Mouse (Mus musculus) urinary bladder, postnatal 36 days (tissue): ENCODE data around the gene Il1rapl2.

ENCODE experiments used
- DNase-seq, 2 experiments: peaks; one replicate each; pipeline ENCODE4 v3.0.0; 2022; ENCODE audit warnings: low spot score in 2 of 2, mixed read lengths in 1 of 2

The Il1rapl2 gene

DNA sequence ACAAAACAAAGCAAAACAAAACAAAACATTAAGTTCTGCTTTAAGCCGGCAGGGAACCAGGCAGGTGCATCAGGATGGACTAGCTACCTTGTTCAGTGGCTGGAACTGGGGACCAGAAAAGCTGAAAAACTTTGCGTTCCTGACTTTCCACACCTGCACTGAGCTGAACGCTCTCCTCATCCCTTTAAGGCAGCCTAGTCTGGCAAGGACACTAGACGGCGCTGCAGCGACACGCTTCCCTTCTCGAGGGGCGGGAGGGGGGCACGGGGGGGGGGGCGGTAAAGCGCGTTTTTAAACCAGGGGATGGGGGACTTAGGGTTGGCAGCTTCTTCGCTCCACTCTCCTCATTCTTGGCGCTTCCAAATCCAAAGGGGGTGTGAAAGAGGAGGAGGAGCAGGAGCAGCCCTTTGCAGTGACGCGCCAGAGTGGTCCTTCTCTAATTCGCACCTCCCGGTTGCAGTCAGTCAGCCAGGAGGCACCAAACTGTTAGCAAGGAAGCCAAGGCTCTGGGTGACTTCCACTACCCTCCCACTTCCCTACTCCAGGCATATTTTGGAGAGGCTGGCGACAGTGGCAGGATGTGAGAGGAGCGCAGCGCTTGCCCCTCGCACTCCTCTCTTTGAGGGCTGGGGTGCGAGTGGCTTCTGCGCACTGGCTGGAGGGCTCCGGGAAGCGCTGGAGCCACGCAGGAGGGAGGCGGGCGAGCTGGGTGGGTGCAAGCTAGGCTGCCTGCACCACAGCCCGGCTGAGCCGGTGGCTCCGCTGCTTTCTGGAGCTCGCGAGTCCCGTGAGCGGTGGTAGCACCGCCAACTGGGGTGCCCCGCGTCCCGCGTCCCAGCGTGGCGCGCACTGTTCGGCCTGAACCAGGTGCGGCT, at the start of gene Il1rapl2:
TSS of gene Il1rapl2 (plus strand) at position 288 of the 875 bp plus-strand sequence.
- no peak for DNase-seq

DNA sequence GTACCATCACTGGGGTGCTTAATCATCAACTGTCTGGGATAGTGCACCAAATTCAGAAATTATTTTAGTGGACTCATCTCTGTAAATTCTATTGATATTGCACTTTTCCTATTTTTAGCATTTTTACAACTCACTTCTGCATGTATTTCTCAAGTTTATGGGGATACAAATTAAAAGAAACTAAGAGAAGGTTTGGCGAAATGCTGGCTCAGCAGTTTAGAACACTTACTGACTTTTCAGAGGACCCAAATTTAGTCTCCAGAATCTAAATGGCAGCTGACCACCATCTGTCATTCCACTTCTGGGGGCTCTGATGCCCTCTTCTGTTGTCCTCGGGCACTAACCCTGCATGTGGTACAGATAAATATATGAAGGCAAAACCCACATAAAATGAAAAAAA, 22.1 kb upstream of the Il1rapl2 start:
- DNase-seq, result no peak

DNA sequence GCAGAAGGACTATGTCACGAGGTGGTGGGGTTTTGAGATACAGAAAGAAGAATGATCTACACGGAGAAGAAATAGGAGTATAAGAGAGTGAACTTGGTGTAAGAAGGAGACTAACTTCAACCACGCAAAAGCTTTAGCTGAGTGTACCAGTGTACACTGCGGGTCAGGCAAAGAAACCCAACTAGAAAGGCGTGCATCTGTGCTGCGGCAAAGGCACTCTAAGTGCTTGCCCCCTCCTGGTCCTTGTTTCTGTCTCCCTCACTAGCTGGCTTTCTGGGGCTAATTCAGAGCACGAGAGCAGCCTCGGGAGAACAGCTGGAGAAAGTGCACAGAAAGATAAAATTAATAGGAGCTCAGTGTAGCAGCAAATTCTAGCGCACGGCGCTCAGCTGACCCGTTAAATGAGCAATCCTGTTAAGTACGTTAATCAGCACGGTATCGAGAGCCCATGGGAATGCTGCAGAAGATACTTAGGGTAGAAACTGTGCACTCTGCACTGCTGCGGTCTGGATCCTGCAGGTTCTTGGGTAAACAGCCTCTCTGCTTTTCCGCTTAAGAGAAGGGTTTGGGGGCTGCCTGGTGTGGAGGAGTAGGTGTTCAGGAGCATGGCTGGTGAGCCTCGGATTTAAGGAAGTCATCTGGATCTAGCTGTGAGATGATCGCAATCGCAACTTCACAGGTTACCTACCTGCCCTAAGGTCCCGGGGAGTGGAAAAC, 778 bp upstream of the Il1rapl2 start:
- DNase-seq, result no peak

DNA sequence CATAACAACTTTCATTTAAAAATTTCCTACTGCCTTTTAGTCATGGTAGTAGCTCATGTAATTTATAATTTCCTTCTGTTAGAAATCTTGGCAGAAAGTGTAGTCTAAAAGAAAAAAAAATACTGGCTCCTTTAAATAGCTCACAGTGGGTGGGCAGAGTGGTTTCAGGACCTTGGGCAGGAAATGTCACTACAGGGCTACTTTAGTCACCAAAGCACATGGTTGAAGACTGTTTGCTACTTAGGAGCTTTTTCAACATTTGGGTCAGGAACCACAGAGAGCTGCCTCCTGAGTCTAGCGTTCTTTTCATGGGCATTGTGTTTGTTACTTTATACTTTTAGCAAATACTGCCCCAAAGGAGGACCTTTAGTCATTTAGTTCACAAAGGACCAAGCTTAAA, 12.2 kb downstream of the Il1rapl2 start:
- no peak for DNase-seq

DNA sequence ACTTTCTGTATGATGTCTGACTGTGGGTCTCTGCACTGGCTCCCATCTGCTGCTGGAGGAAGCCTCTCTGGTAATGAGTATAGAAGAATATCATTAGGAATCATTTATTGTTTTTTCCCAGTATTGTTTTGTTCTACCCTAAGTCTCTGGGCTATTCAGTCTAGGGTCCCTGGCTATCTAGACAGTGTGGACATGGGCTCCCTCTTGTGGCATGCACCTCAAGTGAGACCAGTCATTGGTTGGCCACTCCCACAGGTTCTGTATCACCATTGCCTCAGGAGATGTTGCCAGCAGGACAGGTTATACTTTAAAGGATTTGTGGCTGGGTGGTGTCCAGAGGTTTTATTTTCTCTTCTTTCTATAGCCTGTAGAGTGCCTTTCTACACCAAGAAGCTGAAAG, 50.3 kb downstream of the Il1rapl2 start:
- no peak for DNase-seq

DNA sequence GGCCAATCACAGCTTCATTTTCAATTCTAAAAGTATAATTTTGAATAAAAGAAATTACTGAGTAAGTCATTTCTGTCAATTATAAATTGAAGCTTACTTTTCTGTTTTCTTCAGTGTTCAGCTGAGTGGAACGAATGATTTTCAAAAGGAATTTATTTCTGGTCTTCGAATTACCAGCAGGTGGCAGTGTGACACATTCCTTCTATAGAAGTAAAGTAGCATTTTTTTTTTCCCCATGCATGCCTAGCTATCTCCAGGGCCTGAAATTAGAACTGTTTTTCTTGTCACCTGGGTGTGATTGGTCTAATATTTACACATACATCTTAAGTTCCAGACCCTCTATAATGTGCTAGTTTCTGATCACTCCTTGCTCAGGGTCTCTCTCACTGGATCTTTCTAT, 96.6 kb downstream of the Il1rapl2 start:
- DNase-seq, result no peak

DNA sequence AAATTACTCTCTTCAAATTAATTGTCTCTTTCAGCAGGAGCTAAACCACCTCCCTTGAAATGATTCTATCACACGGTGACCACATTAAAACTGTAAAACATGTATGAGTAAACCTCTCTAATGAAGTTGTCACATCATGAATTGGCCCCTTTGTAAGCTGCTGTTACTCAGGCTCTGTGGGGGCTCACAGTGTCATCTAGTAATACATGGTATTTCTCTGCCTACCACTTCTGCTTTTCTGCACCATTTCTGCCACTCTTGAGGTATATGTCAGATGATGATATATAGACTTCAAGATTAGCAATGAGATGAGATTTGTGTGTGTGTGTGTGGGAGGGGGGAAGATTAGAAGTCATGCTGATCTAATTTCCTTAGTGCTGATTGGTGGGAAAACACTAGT, 117.6 kb downstream of the Il1rapl2 start:
- DNase-seq, result no peak

DNA sequence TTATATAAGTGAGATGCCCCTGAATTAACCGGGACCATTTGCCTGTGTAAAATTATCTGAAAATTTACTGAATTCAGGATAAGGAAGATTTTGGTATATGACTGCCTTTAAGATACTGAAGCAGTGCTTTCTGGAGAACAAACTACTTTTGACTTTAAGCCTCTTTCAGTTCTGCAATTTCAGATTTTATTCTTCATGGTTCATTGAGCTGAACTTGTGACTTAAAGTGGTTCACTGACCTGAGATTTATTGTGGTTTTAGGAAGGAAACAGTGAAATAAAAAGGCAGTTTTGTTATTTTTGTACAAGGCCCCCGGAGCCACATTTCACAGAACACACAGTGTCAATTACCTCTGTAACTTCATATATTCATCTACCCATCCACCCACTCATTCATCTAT, 129.6 kb downstream of the Il1rapl2 start:
- no peak for DNase-seq

DNA sequence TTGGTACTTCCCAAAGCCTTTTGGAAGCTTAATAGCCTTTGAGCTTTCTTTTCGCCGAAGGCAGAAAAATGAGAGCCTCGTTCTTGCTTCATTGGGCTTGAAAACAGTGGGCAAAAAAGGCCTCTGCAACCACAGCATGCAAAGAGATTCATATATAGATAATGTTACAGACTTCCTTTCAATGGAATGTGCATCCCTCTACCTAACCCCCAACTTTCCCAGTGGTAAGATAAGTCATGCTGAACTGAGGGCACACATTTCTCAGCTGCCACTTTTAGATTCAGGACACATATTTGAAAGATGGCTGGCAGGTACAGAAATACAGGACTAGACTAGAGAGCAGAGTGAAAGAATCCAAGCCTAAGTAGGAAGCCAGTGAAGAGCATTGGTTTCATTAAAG, 185.1 kb downstream of the Il1rapl2 start:
- no peak for DNase-seq

DNA sequence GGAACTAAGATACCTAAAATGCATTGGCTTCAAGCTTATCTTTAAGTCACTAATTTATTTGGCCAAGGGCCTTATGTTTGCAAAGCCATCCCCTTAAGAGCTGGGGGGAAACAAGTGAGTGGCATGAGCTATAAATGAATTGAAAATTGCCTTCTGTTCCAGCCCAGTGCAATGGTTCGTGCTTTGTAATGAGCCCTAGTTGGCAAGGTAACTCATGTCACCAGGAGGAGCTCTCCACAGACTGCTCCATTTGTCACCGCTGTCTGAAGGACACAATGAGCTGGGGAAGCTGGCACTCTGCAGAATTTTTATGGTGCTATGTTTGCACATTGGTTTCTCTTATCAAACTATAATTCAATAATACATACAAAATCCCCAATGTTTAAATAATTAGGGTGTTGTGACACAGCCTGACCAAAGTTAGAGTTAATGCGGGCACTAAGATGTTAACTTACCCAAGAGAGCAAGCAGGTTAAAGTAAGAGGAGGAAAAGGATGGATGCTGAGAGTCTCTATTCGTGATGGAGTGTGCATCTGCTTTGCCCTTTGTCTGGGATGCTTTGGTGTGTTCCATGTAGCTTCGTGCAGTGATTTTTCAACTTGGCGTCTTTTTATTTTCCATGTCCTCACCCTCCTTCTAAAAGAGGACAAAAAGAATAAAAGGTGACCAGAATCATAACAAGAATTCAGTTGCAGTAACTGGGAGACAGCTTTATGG, 235.2 kb downstream of the Il1rapl2 start:
- DNase-seq, result no peak

DNA sequence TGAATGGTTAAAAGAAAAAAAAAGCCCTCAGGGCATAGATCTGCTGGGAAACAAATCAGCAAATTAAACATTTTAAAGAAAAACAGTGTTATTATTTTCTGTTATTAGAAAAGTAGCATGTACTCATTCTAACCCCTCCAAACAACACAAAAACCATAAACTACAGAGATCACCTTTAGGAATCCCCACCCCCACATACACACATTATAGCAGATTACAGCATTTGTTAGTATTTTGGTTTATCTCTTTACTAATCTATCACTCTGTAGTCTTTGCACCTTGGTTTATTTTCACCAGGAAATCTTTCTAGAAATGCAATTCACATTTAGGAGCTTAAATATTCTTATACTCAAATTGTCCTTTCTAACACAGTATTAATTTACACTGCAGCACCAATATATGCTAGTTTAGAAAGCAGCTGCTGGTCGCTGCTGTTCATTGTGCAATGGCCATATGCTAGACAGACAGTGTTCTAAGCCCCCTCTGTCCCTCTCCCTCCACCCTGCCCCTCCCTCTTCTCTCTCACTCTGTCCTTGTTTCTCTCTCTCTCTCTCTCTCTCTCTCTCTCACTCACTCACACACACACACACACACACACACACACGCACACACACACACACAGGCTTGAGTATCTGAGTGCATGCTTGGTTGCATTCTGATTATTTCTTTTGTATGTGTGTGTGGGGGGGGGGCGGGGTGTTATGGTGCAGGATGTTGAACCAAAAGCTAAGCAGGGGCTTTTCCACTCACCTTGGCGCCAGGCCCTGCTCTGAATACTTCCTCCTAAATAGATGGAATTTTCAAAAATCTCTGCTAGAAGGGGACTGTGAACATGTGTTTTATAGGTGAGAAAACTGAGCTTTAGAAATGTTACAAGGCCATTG, 236.1 kb downstream of the Il1rapl2 start:
- no peak for DNase-seq

DNA sequence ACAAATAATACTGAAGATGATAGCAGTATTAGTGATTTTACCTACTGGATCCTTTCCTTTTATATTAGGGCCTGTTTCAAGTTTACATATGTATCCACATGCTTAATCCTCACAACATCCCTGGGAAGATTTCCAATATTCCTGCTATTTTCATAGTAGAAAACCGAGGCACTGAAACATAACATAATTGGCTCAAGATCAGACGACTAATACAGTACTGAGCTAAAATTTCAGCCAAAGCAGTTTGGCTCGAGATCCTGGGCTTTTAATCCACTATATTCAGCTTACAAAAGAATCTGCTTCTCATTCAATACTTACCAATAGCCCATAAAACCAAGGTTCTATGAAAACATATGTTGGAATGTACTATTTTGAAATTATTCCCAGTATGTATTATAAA, 239.1 kb downstream of the Il1rapl2 start:
- no peak for DNase-seq

DNA sequence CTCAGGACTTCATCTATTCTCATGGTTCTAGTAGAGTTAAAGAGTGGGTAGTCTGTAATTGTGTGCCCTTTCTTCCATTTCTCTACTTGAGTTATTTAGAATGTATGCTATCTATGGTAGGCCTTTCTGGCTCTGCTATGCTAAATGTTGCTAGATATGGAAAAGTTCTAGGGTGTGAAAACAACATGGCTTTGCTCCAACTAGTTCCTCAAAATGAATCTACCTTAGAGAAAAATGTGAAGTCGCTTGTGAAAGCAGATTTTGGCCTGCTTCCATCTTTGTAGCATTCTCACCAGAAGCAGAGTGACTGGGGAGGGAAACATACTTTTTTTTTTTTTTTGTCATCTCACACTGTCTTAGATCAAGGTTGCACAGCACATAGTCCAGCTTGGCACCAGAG, 241.7 kb downstream of the Il1rapl2 start:
- DNase-seq, result no peak

DNA sequence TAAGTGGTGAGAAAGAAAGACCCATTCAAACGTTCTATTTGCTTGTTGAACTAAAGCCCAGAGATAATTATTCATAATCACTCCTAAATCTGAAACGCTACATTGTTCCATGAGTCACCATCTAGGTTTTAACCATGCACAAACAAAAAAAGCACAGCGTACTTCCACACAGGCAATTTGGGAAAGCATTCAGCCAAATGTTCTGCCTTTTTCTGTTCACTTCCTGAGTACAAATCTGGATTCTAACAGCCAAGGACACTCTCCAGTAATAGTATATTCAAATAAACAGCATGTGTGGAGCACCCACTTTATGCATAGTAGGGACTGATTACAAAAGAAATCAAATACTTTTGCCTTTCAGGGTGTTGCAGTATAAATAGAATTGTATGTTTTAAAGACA, 278.5 kb downstream of the Il1rapl2 start:
- DNase-seq, result no peak

DNA sequence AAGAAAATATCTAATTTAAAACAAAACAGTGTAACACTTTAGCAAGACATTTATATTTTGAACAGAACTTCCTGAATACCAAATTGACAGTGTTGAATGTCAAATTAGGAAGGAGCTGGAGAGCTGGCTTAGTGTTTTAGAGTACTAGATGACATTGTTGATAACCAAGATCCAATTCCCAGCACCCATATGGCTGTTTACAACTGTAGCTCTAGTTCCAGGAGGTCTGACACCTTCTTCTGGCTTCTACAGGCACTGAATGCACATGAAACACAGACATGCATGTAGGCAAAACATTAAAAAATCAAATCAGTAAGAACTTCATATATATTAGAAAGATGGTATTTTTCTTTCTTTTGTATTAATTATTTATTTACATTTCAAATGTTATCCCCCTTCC, 353.1 kb downstream of the Il1rapl2 start:
- DNase-seq, result no peak

DNA sequence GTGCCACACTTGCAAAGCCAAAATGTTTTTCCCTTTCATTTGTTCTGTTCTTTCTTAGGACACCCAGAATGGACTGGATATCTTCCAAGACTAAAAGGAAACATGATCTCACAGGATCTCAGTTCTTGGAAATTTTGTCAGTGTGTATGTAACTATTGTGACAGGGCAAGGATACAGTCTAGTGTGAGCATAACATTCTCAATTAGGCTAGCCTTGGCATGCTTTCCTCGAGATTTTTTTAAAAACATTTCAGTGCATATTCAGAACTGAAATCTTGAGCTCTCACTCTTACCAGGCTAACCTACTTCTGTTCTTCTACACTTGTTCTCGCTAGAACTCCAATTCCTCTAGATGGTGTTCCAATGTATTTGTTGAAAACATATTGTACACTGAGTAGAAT, 356.4 kb downstream of the Il1rapl2 start:
- DNase-seq, result no peak

DNA sequence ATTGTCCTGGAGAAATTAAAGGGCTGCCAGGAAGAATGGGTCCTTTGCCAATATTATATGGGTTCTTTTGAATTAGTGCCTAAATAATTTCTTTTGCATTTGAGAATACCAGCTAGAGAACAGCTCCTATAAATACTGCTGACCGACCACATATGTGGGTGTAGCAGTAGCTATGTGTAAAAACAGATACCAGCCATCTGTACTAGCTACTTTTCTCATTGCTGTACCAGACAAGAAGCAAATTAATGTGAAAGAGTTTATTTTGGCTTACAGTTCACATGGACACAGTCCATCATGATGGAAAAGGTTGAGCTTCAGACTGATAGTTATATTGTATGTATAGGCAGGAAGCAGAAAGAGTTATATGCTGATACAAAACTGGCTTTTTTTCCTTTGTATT, 377.3 kb downstream of the Il1rapl2 start:
- DNase-seq, result no peak

DNA sequence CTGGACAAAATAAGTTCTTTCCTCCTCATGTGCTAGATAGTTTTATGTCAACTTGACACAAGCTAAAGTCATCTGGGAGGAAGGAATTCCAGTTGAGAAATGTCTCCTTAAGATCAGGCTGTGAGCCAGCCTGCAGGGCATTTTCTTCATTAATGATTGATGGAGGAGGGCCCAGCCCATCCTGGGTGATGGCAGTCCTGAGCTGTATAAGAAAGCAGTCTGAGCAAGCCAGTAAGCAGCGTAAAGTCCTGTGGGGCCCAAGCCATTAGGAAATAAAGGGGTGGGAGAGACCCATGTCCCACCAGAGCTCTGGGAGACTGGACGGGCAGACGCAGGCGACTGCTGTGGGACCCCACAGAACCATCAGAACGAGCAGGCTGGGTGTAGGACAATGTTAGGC, 400.9 kb downstream of the Il1rapl2 start:
- no peak for DNase-seq

DNA sequence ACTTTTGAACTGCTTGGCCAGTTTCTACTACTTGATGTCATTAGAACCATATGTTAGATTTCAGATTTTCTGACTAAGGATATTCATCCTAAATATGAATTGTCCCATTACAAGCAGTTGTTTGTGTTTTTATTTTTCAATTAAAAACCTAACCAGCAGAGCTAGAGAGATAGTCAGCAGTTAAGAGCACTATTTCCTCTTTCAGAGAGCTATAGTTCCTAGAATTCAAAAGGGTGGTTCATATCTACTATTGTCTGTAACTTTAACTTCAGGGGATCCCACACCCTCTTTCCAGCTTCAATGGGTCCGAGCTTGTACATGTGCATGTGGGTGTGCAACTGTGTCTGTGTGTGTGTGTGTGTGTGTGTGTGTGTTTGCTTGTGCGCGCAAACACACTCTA, 472.7 kb downstream of the Il1rapl2 start:
- DNase-seq, result no peak

DNA sequence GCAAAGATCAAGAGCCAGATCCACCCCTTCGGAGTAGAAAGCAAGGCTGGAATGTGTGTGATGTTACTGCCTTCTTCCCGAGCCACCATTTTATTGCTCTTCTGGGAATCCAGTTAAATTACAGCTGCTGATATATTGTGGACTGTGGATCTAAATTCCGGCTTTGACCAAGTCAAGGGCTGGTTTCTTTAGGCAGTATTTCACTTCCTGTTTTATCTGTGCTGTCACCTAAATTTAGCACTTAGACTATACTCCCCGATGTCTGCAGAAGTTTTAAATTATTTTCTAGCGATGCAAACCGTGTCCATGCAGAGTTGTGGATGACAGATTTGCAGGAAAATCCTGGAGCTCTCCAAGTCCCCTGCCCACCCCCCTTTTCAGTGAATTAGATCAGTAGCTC, 533.5 kb downstream of the Il1rapl2 start:
- DNase-seq, result no peak

DNA sequence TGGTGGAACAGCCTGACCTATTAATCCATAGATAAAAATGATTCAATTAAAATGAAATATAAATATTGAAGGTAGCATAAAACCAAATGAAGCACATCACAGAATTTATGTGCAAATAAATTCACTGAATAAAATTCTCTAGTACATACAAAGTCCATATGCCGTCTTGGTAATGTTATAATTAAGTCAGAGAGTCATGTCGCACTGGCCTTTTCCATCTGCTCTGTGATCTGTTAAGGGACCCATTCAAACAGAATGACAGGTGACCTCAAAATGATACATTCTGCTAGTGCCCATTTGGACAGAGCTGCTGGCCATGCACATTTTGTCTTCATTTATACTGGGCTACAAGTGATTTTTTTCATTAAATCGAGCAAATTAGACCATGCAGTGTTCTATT, 534.3 kb downstream of the Il1rapl2 start:
- no peak for DNase-seq

DNA sequence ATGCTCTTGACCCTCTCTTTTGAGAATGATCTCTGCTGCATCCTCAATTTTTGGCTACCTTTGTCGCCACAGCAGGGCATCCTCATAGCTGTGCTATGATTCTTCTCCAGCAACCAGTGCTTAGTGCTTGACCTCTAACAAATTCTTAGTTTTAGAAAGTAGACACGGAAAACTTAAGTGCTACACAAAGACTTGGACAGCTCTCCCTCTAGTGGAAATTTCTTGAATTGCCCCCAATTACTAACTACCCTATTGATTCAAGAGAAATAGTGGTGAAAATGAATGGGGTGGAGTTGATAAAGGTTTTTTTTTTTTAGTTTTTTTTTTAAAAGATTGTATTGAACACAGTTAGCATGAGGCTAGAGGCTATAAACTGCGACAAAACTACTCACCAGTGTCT, 599.7 kb downstream of the Il1rapl2 start:
- DNase-seq, result no peak
